Mouse (Mus musculus): ENCODE results near the gene Spindoc.

The Spindoc gene

DNA sequence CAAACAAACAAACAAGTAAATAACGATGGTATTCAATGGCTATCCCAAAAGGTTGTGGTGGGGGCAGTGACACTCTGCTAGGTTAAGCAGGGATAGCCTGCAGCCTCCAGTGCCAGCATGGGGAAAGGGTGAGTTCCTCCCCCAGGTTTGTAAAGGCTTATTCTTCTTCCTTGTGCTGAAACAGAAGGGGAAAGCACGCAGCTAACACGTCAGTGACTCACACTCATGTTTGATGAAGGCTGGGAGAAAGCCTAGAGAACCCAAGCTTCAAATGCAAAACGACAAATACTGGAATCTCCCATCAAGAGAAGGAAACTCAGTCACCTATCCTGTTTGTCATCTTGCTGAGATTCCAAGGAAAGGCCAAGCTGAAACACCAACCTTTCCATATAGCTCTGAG lies 47.1 kb downstream of the Spindoc start:
- DNase-seq (ENCODE audit: low spot score), result no peak

DNA sequence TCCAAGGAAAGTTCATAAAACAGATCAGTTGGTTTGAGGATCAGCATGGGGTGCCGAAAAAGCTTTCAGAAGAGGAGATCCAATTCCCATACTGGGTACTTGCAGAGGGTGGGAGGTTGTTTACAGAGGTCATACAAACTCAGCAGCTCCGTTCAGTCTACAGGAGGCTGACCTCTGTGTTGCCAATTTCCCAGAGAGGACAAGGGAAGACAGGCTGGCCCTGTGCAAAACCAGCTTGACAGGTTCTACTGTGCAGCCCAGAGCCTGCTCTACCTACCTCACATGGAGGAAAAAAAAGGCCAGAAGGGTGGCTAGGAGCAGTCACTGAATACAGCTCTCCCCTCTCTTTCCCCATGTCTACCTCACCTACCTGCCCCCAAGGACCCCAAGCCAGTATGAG lies 48.7 kb downstream of the Spindoc start:
- no peak for DNase-seq (ENCODE audit: low spot score)

DNA sequence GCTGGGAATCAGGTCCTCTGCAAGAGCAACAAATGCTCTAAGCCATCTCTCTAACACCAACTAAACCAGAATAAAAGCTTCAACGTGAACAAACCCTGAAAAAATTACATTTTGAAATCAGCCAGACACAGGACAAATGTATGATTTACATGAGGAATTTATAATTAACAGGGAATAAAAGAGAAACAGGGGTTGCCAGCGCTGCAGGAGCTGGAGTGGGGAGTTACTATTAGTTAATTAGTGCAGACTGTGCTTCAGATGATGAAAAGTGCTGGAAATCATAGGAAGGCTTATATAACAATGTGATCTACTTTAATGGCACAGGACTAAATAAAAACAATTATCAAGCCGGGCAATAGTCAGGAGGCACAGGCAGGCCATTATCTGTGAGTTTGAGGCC lies 61.4 kb downstream of the Spindoc start:
- no peak for DNase-seq (ENCODE audit: low spot score)

- DNase-seq (ENCODE audit: low spot score), result no peak
Measured at GRCm38 (mm10) chr19:7320181-7320580, 62.6 kb downstream of the Spindoc start.

DNA sequence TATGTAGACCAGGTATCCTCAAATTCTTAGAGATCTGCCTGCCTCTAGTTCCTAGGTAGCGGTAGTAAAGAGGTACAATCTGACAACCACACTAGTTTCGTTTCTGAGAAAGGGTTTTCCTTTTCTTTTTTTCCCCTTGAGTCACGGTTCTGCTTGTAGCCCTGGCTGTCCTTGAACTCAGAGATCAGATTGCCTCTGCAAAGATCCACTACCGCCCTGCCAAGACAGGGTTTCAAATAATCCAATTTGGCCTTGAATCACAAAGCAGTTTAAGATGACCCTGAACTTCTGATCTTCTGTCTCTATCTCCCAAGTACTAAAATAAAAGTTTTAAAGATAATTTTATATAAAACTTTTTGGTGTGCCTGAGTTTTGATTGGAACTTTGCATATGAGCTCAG lies 65.1 kb downstream of the Spindoc start:
- DNase-seq (ENCODE audit: low spot score), result no peak

DNA sequence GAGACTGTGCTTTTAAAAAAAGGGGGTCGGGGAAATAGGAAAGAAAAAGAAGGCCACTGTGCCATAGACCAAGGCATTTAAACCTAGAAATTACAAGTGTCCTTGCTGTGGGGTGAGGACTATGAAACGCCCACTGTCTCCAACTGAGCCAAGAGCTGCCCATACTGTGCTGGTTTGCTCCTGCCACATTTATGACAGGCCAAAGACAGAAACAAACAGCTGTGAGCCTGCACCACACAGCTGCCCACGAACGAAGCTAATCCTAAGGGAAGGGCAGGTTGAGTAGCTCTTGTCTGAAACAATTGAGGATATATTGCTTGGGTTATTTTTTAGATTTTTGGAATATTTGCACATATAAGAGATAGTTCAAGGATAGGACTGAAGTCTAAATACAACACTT lies 66.0 kb downstream of the Spindoc start:
- DNase-seq (ENCODE audit: low spot score), result no peak

- DNase-seq (ENCODE audit: low spot score), result no peak
Measured at GRCm38 (mm10) chr19:7315587-7315984, 67.2 kb downstream of the Spindoc start.

DNA sequence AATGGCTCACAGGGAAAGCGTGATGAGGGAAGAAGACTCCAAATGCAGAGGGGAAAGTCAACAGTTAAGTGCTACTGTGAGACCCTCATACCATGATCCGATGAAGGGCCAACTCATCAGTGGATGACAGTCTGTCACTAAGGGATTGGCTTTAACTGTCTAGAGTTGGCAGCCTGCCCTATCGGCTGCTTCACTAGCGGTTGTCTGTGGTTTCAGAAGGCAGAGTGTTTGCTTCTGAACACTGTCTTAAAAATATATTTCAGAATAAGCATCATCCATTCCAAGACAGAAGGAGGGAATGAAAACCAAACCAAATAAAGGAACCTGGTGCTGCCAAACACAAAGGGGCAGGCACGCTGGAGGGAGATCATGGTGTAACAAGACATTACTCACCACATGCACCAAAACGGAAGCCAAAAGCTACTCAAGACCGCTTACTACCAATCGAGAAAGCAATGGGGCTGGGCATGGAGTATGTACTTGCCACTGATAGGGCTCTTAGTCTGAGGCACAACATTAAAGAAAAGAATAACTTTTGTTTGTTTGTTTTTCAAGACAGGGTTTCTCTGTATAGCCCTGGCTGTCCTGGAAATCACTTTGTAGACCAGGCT lies 67.7 kb downstream of the Spindoc start:
- DNase-seq (ENCODE audit: low spot score), result no peak

- DNase-seq (ENCODE audit: low spot score), result no peak
Measured at GRCm38 (mm10) chr19:7313660-7314059, 69.1 kb downstream of the Spindoc start.

DNA sequence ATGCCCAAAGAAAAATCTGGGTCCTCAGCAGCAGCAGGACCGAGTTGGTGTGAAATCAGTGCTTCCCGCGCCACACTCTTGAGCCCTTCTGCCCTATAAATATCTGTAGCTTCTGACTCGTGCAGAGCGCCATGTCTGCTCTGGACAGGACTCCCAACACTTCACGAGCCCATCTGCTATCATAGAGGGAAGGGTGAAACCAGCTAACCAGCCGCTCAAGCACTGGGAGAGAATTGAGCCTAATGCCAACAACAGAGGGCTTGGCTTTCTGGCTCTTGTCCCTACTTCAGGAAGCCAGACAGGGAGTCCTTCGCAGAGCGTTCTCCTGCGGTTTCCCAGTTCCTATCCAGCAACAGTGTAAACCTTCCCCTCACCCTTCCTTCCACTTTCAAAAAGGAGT lies 71.5 kb downstream of the Spindoc start:
- DNase-seq (ENCODE audit: low spot score), result no peak

DNA sequence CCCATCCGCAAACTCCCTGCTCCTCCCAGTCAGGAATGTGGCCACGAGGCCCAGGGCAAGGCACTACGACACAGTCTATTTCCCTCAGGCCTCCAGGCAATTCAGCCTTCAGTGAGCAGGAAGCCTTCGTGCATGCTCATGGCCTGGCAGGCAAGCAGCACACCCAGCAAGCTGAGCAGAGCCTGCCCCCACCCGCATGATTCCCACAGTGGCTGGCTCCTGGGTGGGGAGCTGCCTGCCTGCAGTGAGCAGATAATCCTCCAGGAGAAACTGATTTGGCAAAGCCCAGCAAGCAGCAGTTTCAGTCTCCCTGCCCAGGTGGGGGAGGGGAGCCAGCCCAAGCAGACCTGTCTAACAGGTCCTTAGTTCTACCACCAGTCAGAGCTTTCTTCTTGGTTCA lies 72.1 kb downstream of the Spindoc start:
- DNase-seq (ENCODE audit: low spot score), result peak; percentile 57

DNA sequence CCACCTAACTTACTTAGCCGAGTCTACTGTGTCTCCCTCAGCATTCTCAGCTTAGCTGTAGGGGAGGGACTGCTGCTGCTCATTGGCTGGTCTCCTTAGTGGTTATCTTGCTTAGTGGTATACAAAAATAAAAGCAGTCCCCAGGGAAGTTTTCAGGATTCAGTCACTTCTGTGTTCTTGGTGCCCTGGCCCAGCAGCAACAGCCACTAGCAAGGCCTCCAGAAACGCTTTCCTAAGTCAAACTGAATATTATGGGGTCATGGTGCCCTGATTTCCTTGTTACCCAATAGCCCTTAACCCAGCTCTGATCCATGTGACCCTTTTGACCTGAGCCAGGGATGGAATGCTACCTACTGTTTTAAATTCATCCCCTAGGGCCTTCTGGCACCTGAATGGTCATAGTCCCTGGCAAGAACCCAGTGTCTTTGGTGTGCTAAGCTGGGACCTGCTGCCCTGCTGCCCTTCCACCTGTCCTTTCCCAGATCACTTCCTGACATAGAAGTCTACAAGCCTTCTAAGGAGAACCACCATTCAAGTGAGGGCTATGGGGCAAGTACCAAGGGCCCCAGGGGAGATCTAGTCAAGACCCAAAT lies 73.0 kb downstream of the Spindoc start:
- DNase-seq (ENCODE audit: low spot score), result no peak

GRCm38 (mm10) chr19:7307995-7308770 lies 74.6 kb downstream of the Spindoc start:
- peak; percentile 56 for DNase-seq (ENCODE audit: low spot score)

GRCm38 (mm10) chr19:7306968-7307367 lies 75.8 kb downstream of the Spindoc start:
- peak; percentile 32 for DNase-seq (ENCODE audit: low spot score)

- no peak for DNase-seq (ENCODE audit: low spot score)
Measured at GRCm38 (mm10) chr19:7305380-7306310, 77.1 kb downstream of the Spindoc start.

DNA sequence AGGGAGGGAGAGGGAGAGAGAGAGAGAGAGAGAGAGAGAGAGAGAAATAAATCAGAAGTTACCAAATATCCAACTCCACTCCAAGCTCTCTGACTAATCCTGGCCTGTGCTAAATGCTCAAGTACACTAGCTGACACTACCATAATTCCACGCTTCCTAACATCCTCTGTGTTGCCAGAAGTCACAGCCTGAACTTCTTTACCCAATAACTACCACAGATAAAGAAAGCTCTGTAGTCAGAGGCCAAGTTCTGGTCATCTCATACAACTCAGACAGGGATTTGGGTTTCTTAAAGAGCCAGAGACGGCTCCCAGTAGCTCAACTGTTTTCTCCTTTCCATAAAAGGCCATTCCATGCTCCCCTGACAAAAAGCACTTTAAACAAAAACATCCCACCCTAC lies 78.0 kb downstream of the Spindoc start:
- no peak for DNase-seq (ENCODE audit: low spot score)

Data from ovary, postnatal 36 days (tissue).